ENCODE assay signal across 15 mouse cellular contexts in the genomic region with DNA sequence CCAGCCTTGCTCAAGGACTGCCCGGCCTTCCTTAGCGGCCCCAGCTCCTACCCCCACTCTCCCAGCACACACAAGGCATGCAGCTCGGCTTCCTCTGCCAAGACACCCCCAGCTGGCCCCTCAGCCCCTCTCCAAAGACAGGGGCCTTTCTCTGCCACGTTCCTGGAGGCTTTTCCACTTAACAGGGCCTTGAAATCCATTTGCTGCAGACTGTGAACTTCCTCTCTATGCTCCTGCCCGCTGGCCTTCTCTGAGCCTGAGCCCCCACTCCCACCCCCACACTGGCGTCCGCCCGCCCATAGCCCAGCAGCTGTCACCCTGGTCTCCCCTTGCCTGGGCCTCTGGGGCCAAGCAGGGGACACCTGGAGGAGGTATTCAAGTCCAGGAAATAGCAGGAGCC.
A peak's percentile ranks its signal among the peaks of the same experiment; 100 is the strongest.
DNase-seq lines count a peak whose midpoint lies in the region; ATAC-seq and TF ChIP-seq lines count a peak whose summit lies in the region.
"Had no signal": no experiment of that assay in that cellular context is flagged by ENCODE, and none has a peak within 500 bp of the region (broad histone marks: within the 10 kb centered on the region; RNA-seq: fewer than 3 reads in every experiment).

No protein-coding gene starts in this region.

- ATAC-seq in kidney, embryonic 14.5 days (ENCODE audit: low FRiP score, low TSS enrichment) = peak; percentile 64

- DNase-seq in kidney, postnatal 4 days = no peak
- DNase-seq in brain, embryonic 14.5 days (ENCODE audit: low read depth) = peak; percentile 59
- DNase-seq in embryonic facial prominence, embryonic 10.5 days (ENCODE audit: low spot score) = peak; percentile 36
- DNase-seq in limb, embryonic 10.5 days (ENCODE audit: low spot score) = peak; percentile 37
- DNase-seq in right cerebral cortex, postnatal 10 days (ENCODE audit: low spot score in 2 of 2) = no peak
- no peak for DNase-seq in frontal cortex, postnatal 14 days (ENCODE audit: low spot score in 2 of 2)
- DNase-seq: cerebellum, adult 8-10 months; gastrocnemius, adult 2 months; heart, adult 2 months; kidney, adult 9 months; right cerebral cortex, postnatal 14 days; thymus, postnatal 14 days had no signal

- TF ChIP-seq CTCF in brain, embryonic 14.5 days (IDR thresholded peaks at IDR 0.05; ENCODE audit: borderline replicate concordance, extremely low read depth, insufficient read depth, insufficient read length) = no peak

- no peak overlapping the region for H3K4me3 ChIP-seq in kidney, embryonic 14.5 days (ENCODE audit: low read length)
- H3K4me3 ChIP-seq in embryonic facial prominence, embryonic 10.5 days = no peak overlapping the region
- H3K4me3 ChIP-seq in limb, embryonic 10.5 days = no peak overlapping the region
- H3K4me3 ChIP-seq: gastrocnemius, adult 2 months; heart, adult 2 months; myocyte had no signal

- peak overlapping the region; percentile 51; the same call in 1 of the 2 replicates for H3K27ac ChIP-seq in kidney, embryonic 14.5 days (ENCODE audit: low read depth, low read length)
- H3K27ac ChIP-seq in embryonic facial prominence, embryonic 10.5 days (replicated peaks) = peak overlapping the region; percentile 74
- peak overlapping the region; percentile 79 for H3K27ac ChIP-seq in limb, embryonic 10.5 days
- H3K27ac ChIP-seq: gastrocnemius, adult 2 months; heart, adult 2 months had no signal

- H3K4me1 ChIP-seq in kidney, embryonic 14.5 days (ENCODE audit: control insufficient read depth, insufficient read depth, low read length) = peaks cover 11% of the 10 kb centered on the region; the same call in 1 of the 2 replicates
- H3K4me1 ChIP-seq in embryonic facial prominence, embryonic 10.5 days = peaks cover 26% of the 10 kb centered on the region
- peaks cover 36% of the 10 kb centered on the region for H3K4me1 ChIP-seq in limb, embryonic 10.5 days

- H3K36me3 ChIP-seq in kidney, embryonic 14.5 days (ENCODE audit: control insufficient read depth, insufficient read depth, low read length) = no peaks in the 10 kb centered on the region
- no peaks in the 10 kb centered on the region for H3K36me3 ChIP-seq in embryonic facial prominence, embryonic 10.5 days (replicated peaks)
- H3K36me3 ChIP-seq in limb, embryonic 10.5 days = no peaks in the 10 kb centered on the region

- no peak overlapping the region for H3K4me2 ChIP-seq in kidney, embryonic 14.5 days (replicated peaks; ENCODE audit: low read depth, low read length)

- TF ChIP-seq POLR2A in brain, embryonic 14.5 days (IDR thresholded peaks at IDR 0.05; ENCODE audit: borderline replicate concordance, extremely low read depth, insufficient read depth, insufficient read length, poor library complexity, severe bottlenecking) = no peak

- H3K9me3 ChIP-seq in kidney, embryonic 14.5 days (ENCODE audit: control insufficient read depth, low read length) = no peaks in the 10 kb centered on the region
- H3K9me3 ChIP-seq in embryonic facial prominence, embryonic 10.5 days = no peaks in the 10 kb centered on the region
- H3K9me3 ChIP-seq in limb, embryonic 10.5 days (replicated peaks) = no peaks in the 10 kb centered on the region

- WGBS in kidney, embryonic 14.5 days = 39% methylated on average over 8 of the region's 8 CpGs
- 48% methylated on average over 8 of the region's 8 CpGs for WGBS in embryonic facial prominence, embryonic 10.5 days
- 48% methylated on average over 8 of the region's 8 CpGs for WGBS in limb, embryonic 10.5 days

- H3K9ac ChIP-seq in kidney, embryonic 14.5 days (ENCODE audit: low read depth, low read length) = peak overlapping the region; percentile 31; the same call in 1 of the 2 replicates

- no peaks in the 10 kb centered on the region for H3K27me3 ChIP-seq in kidney, embryonic 14.5 days (ENCODE audit: control insufficient read depth, insufficient read depth, low read length)
- peaks cover 100% of the 10 kb centered on the region for H3K27me3 ChIP-seq in embryonic facial prominence, embryonic 10.5 days (replicated peaks; ENCODE audit: low read depth, poor library complexity, severe bottlenecking)
- peaks cover 100% of the 10 kb centered on the region for H3K27me3 ChIP-seq in limb, embryonic 10.5 days (ENCODE audit: low read depth, poor library complexity, severe bottlenecking)
- H3K27me3 ChIP-seq: CH12.LX had no signal

Comparison
In these comparisons a context has a peak if more than half of its experiments do, and no peak if none do; other contexts are left out.
1. DNase-seq: peak in brain, embryonic 14.5 days (single experiment), embryonic facial prominence, embryonic 10.5 days (single experiment) and limb, embryonic 10.5 days (single experiment); none in kidney, postnatal 4 days (0 of 2), right cerebral cortex, postnatal 10 days (0 of 2) and frontal cortex, postnatal 14 days (0 of 2).
2. Peak in every context shown above with its lines, with median percentiles within 50 percentile points of each other: H3K27ac ChIP-seq.